Mouse (Mus musculus): ENCODE data around the gene March1.

GRCm38 (mm10) chr8:66094152-66094551 lies 476.5 kb downstream of the March1 start:
- TF ChIP-seq GATA1 (IDR thresholded peaks at IDR 0.05; ENCODE audit: borderline replicate concordance, low read length) (no peak), FLI1 (IDR thresholded peaks at IDR 0.05; ENCODE audit: low read length) (no peak)

All from megakaryocyte, embryonic 14.5 days (primary cell).